ENCODE assay signal across 16 mouse cellular contexts in genomic region chr1:39950590-39950989, GRCm38 (mm10). TPM values are rescaled to one million over a fixed set of nuclear protein-coding genes. Genes with fewer than 3 reads are reported as not detected.
DNase-seq lines count a peak whose midpoint lies in the region; ATAC-seq lines count a peak whose summit lies in the region.
"Had no signal": no experiment of that assay in that cellular context is flagged by ENCODE, and none has a peak within 500 bp of the region (broad histone marks: within the 10 kb centered on the region; RNA-seq: fewer than 3 reads in every experiment).

No protein-coding gene starts in this region.

- 63% methylated on average over 3 of the region's 3 CpGs for WGBS in forebrain, embryonic 12.5 days
- 77% methylated on average over 3 of the region's 3 CpGs for WGBS in forebrain, embryonic 10.5 days
- WGBS in heart, embryonic 12.5 days = 12% methylated on average over 3 of the region's 3 CpGs
- WGBS in neural tube, embryonic 13.5 days = 53% methylated on average over 3 of the region's 3 CpGs

- no peak overlapping the region for H3K4me2 ChIP-seq in forebrain, embryonic 12.5 days
- peak overlapping the region; percentile 43 for H3K4me2 ChIP-seq in heart, embryonic 12.5 days
- H3K4me2 ChIP-seq in neural tube, embryonic 13.5 days = no peak overlapping the region
- H3K4me2 ChIP-seq: embryonic facial prominence, embryonic 13.5 days; limb, embryonic 12.5 days; midbrain, embryonic 12.5 days; neural tube, embryonic 12.5 days had no signal

- H3K36me3 ChIP-seq in forebrain, embryonic 12.5 days (replicated peaks) = no peaks in the 10 kb centered on the region
- no peaks in the 10 kb centered on the region for H3K36me3 ChIP-seq in forebrain, embryonic 10.5 days (replicated peaks)
- no peaks in the 10 kb centered on the region for H3K36me3 ChIP-seq in heart, embryonic 12.5 days
- H3K36me3 ChIP-seq in neural tube, embryonic 13.5 days = no peaks in the 10 kb centered on the region
- H3K36me3 ChIP-seq: embryonic facial prominence, embryonic 13.5 days; limb, embryonic 12.5 days; midbrain, embryonic 12.5 days; neural tube, embryonic 12.5 days had no signal

- H3K9me3 ChIP-seq in forebrain, embryonic 12.5 days = no peaks in the 10 kb centered on the region
- no peaks in the 10 kb centered on the region for H3K9me3 ChIP-seq in forebrain, embryonic 10.5 days
- no peaks in the 10 kb centered on the region for H3K9me3 ChIP-seq in heart, embryonic 12.5 days (replicated peaks)
- H3K9me3 ChIP-seq in neural tube, embryonic 13.5 days = no peaks in the 10 kb centered on the region
- H3K9me3 ChIP-seq: embryonic facial prominence, embryonic 13.5 days; limb, embryonic 12.5 days; midbrain, embryonic 12.5 days; neural tube, embryonic 12.5 days had no signal

- ATAC-seq in forebrain, embryonic 12.5 days (ENCODE audit: low FRiP score) = no peak
- ATAC-seq in heart, embryonic 12.5 days (ENCODE audit: insufficient number of reproducible peaks, low FRiP score) = no peak
- ATAC-seq in neural tube, embryonic 13.5 days (ENCODE audit: low read depth) = no peak

- H3K27ac ChIP-seq in forebrain, embryonic 12.5 days = peak overlapping the region; percentile 50; the same call in 1 of the 2 replicates
- H3K27ac ChIP-seq in forebrain, embryonic 10.5 days = no peak overlapping the region
- peak overlapping the region; percentile 81 for H3K27ac ChIP-seq in heart, embryonic 12.5 days (ENCODE audit: poor library complexity, severe bottlenecking)
- peak overlapping the region; percentile 5; the same call in 1 of the 2 replicates for H3K27ac ChIP-seq in neural tube, embryonic 13.5 days (replicated peaks)
- H3K27ac ChIP-seq: embryonic facial prominence, embryonic 13.5 days; limb, embryonic 12.5 days; liver, embryonic 14.5 days; macrophage; neural tube, embryonic 12.5 days had no signal

- no peak for DNase-seq in forebrain, embryonic 10.5 days (ENCODE audit: extremely low spot score, low spot score)
- DNase-seq in heart, postnatal 4 days = no peak
- DNase-seq in neural tube, embryonic 10.5 days (ENCODE audit: extremely low spot score, low spot score) = no peak
- DNase-seq in frontal cortex, postnatal 10 days (ENCODE audit: low spot score in 2 of 2) = no peak
- DNase-seq in urinary bladder, postnatal 4 days (ENCODE audit: low spot score in 2 of 2) = no peak
- DNase-seq: cerebellum, adult 9-11 months; gastrocnemius, postnatal 25 days had no signal

- peaks cover 83% of the 10 kb centered on the region for H3K4me1 ChIP-seq in forebrain, embryonic 12.5 days
- peaks cover 90% of the 10 kb centered on the region for H3K4me1 ChIP-seq in forebrain, embryonic 10.5 days
- peaks cover 85% of the 10 kb centered on the region for H3K4me1 ChIP-seq in heart, embryonic 12.5 days (replicated peaks)
- peaks cover 95% of the 10 kb centered on the region for H3K4me1 ChIP-seq in neural tube, embryonic 13.5 days (replicated peaks)

- H3K27me3 ChIP-seq in forebrain, embryonic 12.5 days = no peaks in the 10 kb centered on the region
- H3K27me3 ChIP-seq in forebrain, embryonic 10.5 days (ENCODE audit: poor library complexity, severe bottlenecking) = no peaks in the 10 kb centered on the region
- no peaks in the 10 kb centered on the region for H3K27me3 ChIP-seq in heart, embryonic 12.5 days (replicated peaks)
- no peaks in the 10 kb centered on the region for H3K27me3 ChIP-seq in neural tube, embryonic 13.5 days
- H3K27me3 ChIP-seq: embryonic facial prominence, embryonic 13.5 days; limb, embryonic 12.5 days; midbrain, embryonic 12.5 days; neural tube, embryonic 12.5 days had no signal

- no peak overlapping the region for H3K9ac ChIP-seq in forebrain, embryonic 12.5 days
- no peak overlapping the region for H3K9ac ChIP-seq in heart, embryonic 12.5 days
- H3K9ac ChIP-seq in neural tube, embryonic 13.5 days = no peak overlapping the region
- H3K9ac ChIP-seq: embryonic facial prominence, embryonic 13.5 days; limb, embryonic 12.5 days; liver, embryonic 14.5 days; midbrain, embryonic 12.5 days; neural tube, embryonic 12.5 days had no signal

- H3K4me3 ChIP-seq in forebrain, embryonic 12.5 days (replicated peaks) = no peak overlapping the region
- no peak overlapping the region for H3K4me3 ChIP-seq in forebrain, embryonic 10.5 days
- H3K4me3 ChIP-seq in heart, embryonic 12.5 days = no peak overlapping the region
- no peak overlapping the region for H3K4me3 ChIP-seq in neural tube, embryonic 13.5 days
- H3K4me3 ChIP-seq: embryonic facial prominence, embryonic 13.5 days; limb, embryonic 12.5 days; midbrain, embryonic 12.5 days; neural tube, embryonic 12.5 days had no signal

RNA-seq across cellular contexts. Expression of gene Map4k4, which starts 49.9 kb away (rescaled TPM):
- 55.9 and 73.9 TPM in 2 replicates for polyA plus RNA-seq in forebrain, embryonic 12.5 days (2016; fragmentation: Nextera tagmentation; extraction: Ambion mirVana)
- polyA plus RNA-seq in forebrain, embryonic 10.5 days (2016; fragmentation: Nextera tagmentation; extraction: Ambion mirVana) = 28.3 and 31.0 TPM in 2 replicates
- 26.1 and 31.8 TPM in 2 replicates for polyA plus RNA-seq in heart, embryonic 12.5 days (2016; fragmentation: Nextera tagmentation; extraction: Ambion mirVana)
- 100 to 1,000 TPM; 207 to 231 TPM for total RNA-seq in heart, postnatal 4 days (2021)
- polyA plus RNA-seq in neural tube, embryonic 13.5 days (2015; fragmentation: Nextera tagmentation; extraction: Ambion mirVana) = 49.0 and 56.3 TPM in 2 replicates
